Mouse (Mus musculus): ENCODE results near the gene Cables2. TPM values are rescaled to one million over a fixed set of nuclear protein-coding genes. Genes with fewer than 3 reads are reported as not detected.
A peak's percentile ranks its signal among the peaks of the same experiment; 100 is the strongest.

Gene Cables2
- total and polyA plus RNA-seq, 2 experiments from 2014 or later, result 6.2 to 15.3 TPM

DNA sequence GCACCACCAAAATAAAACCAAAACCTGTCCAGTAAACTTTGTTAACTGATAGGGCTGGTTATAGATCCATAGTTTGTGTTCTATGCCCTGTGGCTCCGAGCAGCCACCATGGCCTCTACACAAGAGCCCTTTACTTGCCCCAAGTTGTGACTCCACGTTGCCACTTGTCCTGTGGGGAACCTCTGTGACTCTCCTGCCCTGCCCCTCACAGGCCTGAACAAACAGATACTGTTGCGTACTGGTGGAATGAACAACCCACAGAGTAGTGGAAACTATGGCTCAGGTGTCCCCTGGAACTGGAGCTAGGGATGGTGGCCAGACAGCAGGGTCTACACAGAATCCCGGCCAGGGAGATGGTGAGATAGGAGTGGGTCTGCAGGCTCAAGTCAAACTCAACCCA, 37.5 kb downstream of the Cables2 start:
- DNase-seq (ENCODE audit: low spot score), result no peak
- Histone ChIP-seq H3K4me2 (ENCODE audit: low read depth, low read length) (no peak overlapping the region), H3K4me3 (ENCODE audit: low read depth, low read length) (no peak overlapping the region), H3K27ac (ENCODE audit: low read depth) (0 out of 2 replicates have a peak overlapping the region, but pooled peaks have one; percentile 71), H3K9me3 (replicated peaks; ENCODE audit: control insufficient read depth, low read length) (no peaks in the 10 kb centered on the region), H3K4me1 (ENCODE audit: control insufficient read depth, insufficient read depth) (peaks cover 10% of the 10 kb centered on the region; the same call in 1 of the 2 replicates), H3K9ac (replicated peaks; ENCODE audit: low read depth, low read length) (no peak overlapping the region), H3K27me3 (ENCODE audit: control insufficient read depth, insufficient read depth, low read length) (no peaks in the 10 kb centered on the region), H3K36me3 (replicated peaks; ENCODE audit: control insufficient read depth, insufficient read depth, low read length) (no peaks in the 10 kb centered on the region)
- no peak for TF ChIP-seq EP300 (IDR thresholded peaks at IDR 0.05; ENCODE audit: low read depth)
- no peak for TF ChIP-seq CTCF (IDR thresholded peaks at IDR 0.05; ENCODE audit: low read depth)
- 79% methylated on average over 4 of the region's 4 CpGs for WGBS
- ATAC-seq (ENCODE audit: insufficient read depth, low read depth), result no peak

DNA sequence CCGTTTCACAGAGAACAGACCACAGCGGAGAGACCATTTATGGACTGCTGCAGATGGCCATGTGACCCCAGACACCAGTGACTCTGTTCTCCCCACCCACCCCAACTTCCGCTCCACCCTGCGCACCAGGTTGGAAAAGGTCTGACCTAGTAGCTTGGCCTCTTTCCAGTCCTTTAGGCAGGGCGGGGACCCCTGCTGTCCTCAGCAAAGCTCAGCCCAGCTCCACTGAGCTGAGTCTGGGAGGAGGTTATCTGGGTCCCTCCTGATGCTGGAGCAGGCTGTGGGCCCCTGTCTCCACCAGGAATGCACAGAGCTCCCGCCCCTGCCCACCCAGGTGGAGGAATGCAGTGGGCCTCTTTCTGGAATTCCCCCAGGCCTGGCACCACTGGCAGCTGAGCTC, 38.3 kb downstream of the Cables2 start:
- no peaks in the 10 kb centered on the region for H3K36me3 ChIP-seq (replicated peaks; ENCODE audit: control insufficient read depth, insufficient read depth, low read length)
- H3K4me1 ChIP-seq (ENCODE audit: control insufficient read depth, insufficient read depth), result peaks cover 15% of the 10 kb centered on the region; the same call in 1 of the 2 replicates
- no peak overlapping the region for H3K9ac ChIP-seq (replicated peaks; ENCODE audit: low read depth, low read length)
- ATAC-seq (ENCODE audit: insufficient read depth, low read depth) (peak; percentile 75), DNase-seq (ENCODE audit: low spot score) (no peak)
- no peak overlapping the region for H3K4me2 ChIP-seq (ENCODE audit: low read depth, low read length)
- TF ChIP-seq EP300 (IDR thresholded peaks at IDR 0.05; ENCODE audit: low read depth), result no peak
- H3K4me3 ChIP-seq (ENCODE audit: low read depth, low read length), result no peak overlapping the region
- 22% methylated on average over 6 of the region's 6 CpGs for WGBS
- peak overlapping the region; percentile 71 for H3K27ac ChIP-seq (ENCODE audit: low read depth)
- no peaks in the 10 kb centered on the region for H3K9me3 ChIP-seq (replicated peaks; ENCODE audit: control insufficient read depth, low read length)
- no peaks in the 10 kb centered on the region for H3K27me3 ChIP-seq (ENCODE audit: control insufficient read depth, insufficient read depth, low read length)

DNA sequence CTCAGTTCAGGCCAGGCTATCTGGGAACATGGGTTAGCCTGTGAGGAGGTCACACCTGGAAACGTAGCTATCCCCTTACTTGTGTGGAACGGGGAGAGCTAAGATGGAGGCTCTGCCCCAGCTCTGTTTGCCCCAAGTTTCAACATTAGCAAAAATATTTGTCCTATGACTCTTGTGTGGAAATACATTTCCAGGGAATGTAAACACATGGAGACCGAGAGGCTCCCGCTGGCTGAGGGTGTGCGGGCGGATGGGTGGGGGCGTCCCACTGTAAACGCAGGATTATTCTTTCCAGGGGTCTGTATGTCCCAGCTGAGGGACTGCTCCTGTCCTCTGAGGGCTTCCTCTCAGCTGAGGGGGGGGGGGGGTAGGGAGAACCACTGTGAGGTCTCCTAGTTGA, 38.9 kb downstream of the Cables2 start:
- H3K27me3 ChIP-seq (ENCODE audit: control insufficient read depth, insufficient read depth, low read length), result no peaks in the 10 kb centered on the region
- H3K36me3 ChIP-seq (replicated peaks; ENCODE audit: control insufficient read depth, insufficient read depth, low read length), result no peaks in the 10 kb centered on the region
- H3K27ac ChIP-seq (ENCODE audit: low read depth), result peak overlapping the region; percentile 71
- H3K4me1 ChIP-seq (ENCODE audit: control insufficient read depth, insufficient read depth), result peaks cover 16% of the 10 kb centered on the region; the same call in 1 of the 2 replicates
- no peak overlapping the region for H3K9ac ChIP-seq (replicated peaks; ENCODE audit: low read depth, low read length)
- TF ChIP-seq CTCF (IDR thresholded peaks at IDR 0.05; ENCODE audit: low read depth) (no peak), EP300 (IDR thresholded peaks at IDR 0.05; ENCODE audit: low read depth) (no peak)
- 84% methylated on average over 8 of the region's 8 CpGs for WGBS
- no peaks in the 10 kb centered on the region for H3K9me3 ChIP-seq (replicated peaks; ENCODE audit: control insufficient read depth, low read length)
- no peak overlapping the region for H3K4me3 ChIP-seq (ENCODE audit: low read depth, low read length)
- H3K4me2 ChIP-seq (ENCODE audit: low read depth, low read length), result no peak overlapping the region
- DNase-seq (ENCODE audit: low spot score), result no peak
- no peak for ATAC-seq (ENCODE audit: insufficient read depth, low read depth)

DNA sequence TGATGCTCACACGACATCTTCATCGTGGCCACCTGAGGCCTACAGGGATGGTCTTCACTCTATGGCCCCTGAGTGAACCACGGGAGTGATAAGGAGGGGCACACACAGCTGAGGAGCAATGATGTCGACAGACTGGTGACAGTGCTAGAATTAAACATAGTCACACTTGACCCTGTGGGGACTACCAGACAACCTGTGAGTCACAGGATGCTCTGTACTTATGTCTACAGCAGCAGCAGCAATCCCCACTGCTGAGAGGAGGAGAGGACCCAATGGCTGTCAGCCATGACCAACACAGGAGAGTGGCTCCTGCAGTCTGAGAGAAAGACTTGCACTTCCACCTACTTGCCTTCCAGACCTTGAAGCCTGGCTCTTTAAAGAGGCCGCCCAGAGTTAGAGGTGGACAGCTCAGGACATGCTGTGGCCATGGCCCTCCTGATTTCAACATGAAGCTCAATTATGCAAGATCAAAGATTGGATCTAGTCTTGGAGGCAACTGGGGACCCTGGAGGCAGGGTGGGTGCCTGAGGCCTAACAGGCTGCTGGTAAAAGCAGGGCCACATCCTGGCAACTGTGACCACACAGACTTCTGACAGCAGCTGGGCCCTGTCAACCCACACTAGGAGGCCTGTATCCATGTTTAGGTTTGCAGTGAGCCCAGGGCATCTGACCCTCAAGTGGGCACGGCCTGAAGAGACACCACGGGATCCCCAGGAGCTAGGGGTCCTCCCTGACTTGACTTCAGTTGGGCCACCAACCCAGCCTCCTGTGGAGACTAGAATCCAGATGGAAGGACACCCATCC, 40.0 kb downstream of the Cables2 start:
- Histone ChIP-seq H3K27ac (ENCODE audit: low read depth) (no peak overlapping the region), H3K4me3 (ENCODE audit: low read depth, low read length) (no peak overlapping the region), H3K4me2 (ENCODE audit: low read depth, low read length) (no peak overlapping the region), H3K9me3 (replicated peaks; ENCODE audit: control insufficient read depth, low read length) (no peaks in the 10 kb centered on the region), H3K9ac (replicated peaks; ENCODE audit: low read depth, low read length) (no peak overlapping the region), H3K4me1 (ENCODE audit: control insufficient read depth, insufficient read depth) (peaks cover 22% of the 10 kb centered on the region), H3K36me3 (replicated peaks; ENCODE audit: control insufficient read depth, insufficient read depth, low read length) (no peaks in the 10 kb centered on the region), H3K27me3 (ENCODE audit: control insufficient read depth, insufficient read depth, low read length) (no peaks in the 10 kb centered on the region)
- DNase-seq (ENCODE audit: low spot score) (no peak), ATAC-seq (ENCODE audit: insufficient read depth, low read depth) (no peak)
- whole genome bisulfite sequencing, result 52% methylated on average over 7 of the region's 7 CpGs
- no peak for TF ChIP-seq CTCF (IDR thresholded peaks at IDR 0.05; ENCODE audit: low read depth)

DNA sequence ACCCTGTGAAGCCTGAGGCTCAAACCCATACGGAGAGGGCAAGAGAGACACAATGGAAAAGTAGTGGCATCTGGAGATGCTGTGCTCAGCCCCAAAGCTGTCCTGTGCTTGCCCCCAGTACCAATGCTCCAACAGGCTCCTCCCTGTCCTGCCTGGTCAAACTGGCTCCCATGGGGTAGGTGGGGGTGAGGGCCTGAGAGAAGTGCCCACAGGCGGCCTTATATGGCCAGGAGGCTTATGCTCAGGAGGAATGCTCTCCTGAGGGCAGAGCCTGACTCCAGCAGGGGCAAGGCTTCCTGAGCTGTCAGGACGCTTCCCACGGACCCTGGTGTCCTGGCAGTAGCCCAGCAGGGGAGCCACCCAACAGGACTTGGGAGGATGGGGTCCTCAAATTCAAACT, 42.8 kb downstream of the Cables2 start:
- peak; percentile 10; the same call in 1 of the 2 replicates for ATAC-seq (ENCODE audit: insufficient read depth, low read depth)
- no peak overlapping the region for H3K9ac ChIP-seq (replicated peaks; ENCODE audit: low read depth, low read length)

More for the DNA sequence above, 42.8 kb downstream of the Cables2 start:
- H3K4me2 ChIP-seq (ENCODE audit: low read depth, low read length), result no peak overlapping the region
- H3K9me3 ChIP-seq (replicated peaks; ENCODE audit: control insufficient read depth, low read length), result no peaks in the 10 kb centered on the region
- 32% methylated on average over 4 of the region's 4 CpGs for WGBS
- no peak for DNase-seq (ENCODE audit: low spot score)
- H3K4me1 ChIP-seq (ENCODE audit: control insufficient read depth, insufficient read depth), result peaks cover 43% of the 10 kb centered on the region
- peaks cover 6% of the 10 kb centered on the region; the same call in 1 of the 2 replicates for H3K27me3 ChIP-seq (ENCODE audit: control insufficient read depth, insufficient read depth, low read length)
- TF ChIP-seq CTCF (IDR thresholded peaks at IDR 0.05; ENCODE audit: low read depth), result no peak
- H3K36me3 ChIP-seq (replicated peaks; ENCODE audit: control insufficient read depth, insufficient read depth, low read length), result no peaks in the 10 kb centered on the region
- H3K27ac ChIP-seq (ENCODE audit: low read depth), result peak overlapping the region; percentile 64
- no peak overlapping the region for H3K4me3 ChIP-seq (ENCODE audit: low read depth, low read length)

Measured in heart, postnatal 0 days (tissue).